Mouse (Mus musculus) kidney, adult 11 months (tissue): ENCODE results near the gene Gucy1b2.

Experiments used
- DNase-seq: peaks from one replicate; pipeline ENCODE4 v3.0.0; 2022

The Gucy1b2 gene

GRCm38 (mm10) chr14:62456239-62456747, at the start of gene Gucy1b2:
Gene Gucy1b2, minus strand, starts transcription at chr14:62456289.
- no peak for DNase-seq

DNA sequence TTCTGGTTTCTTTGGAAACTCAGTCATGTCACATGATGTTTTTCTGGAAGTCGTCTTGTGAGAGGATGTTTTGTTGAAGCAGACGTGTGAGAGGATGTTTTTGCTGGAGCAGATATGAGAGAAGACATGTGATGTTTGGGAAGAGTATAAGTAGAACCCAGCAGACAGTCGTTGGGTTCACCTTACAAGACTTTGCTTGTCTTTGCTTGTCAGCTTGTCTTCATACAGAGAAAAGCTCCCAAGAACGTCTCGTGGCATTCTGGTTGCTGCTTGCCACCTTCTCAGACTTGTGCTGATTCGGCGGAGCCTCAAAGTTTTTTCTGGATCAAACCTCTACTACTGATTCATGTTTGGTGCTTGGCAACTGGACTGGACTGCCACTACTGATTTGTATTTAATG, 41.3 kb upstream of the Gucy1b2 start:
- DNase-seq, result no peak

- no peak for DNase-seq
These were observed 40.4 kb upstream of the Gucy1b2 start for GRCm38 (mm10) chr14:62496501-62496900.

- no peak for DNase-seq
These were observed 37.4 kb upstream of the Gucy1b2 start for GRCm38 (mm10) chr14:62493456-62493855.

DNA sequence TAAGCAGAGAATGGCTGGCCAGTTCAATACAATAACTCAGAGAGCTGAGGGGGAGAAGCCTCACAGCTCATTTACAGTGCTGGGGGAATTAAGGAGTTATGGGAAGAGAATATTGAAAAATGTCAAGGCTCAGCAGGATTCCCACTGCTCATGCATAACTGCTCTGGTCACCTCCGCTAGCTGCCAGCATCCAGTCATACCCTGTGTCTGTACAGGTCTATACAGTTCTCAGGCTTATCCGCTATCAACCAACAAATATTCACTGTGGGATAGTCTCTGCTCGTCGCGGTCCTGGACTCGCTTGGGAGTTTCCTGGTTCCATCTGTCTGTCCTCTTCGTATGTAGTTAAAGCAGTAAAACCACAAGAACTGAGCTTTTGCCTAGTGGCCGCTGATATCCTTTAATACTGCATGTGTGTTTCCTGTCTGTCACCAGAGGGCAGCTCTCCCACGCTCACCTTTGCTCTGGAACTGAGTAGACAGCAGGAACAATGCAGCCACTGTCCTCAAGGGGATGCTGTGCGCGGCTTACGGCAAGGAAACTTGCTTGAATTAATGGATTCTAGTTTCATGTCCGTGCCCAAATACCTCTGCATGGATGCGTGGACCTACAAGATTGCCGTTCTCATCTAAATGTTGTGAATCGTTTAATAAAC, 36.2 kb upstream of the Gucy1b2 start:
- peak; percentile 68 for DNase-seq

DNA sequence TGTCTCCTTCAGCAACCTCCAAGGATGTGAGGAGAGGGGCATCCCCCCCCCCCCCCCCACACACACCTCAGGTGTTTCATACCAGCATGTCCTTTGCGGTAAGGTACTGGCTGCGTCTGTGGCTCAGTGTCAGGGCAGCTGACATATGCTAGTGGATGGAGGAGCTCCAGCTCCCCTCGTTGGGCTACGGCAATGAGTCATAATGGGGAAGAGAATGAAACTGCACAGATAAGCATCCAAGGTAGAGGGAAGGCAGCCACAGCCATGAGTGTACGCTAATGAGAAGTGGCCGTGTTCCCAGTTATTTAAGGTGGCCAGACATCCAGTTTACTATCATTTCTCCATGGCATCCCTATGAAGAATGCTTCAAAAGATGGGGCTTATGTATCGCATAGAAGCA, 32.2 kb upstream of the Gucy1b2 start:
- DNase-seq, result no peak

- DNase-seq, result no peak
These were observed 25.3 kb upstream of the Gucy1b2 start for GRCm38 (mm10) chr14:62481381-62481780.

DNA sequence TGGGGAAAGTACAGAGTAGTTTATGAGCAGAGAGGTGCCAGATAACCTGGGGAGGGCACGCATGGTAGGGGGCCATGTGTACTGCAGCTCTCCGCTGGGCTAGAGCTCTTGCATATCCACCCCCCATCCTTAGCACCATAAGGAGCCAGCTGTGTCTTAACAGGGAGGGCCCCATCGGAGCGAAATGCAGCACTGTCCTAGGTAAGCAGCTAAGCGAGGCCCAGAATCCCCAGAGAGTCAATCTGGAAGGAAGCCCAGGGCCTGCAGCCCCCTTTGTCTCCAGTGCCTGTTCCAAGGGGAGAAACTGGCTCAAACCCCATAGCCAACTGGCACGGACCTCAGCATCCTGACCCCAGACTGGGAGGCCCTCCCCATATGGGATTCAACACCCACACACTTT, 23.3 kb upstream of the Gucy1b2 start:
- no peak for DNase-seq

DNA sequence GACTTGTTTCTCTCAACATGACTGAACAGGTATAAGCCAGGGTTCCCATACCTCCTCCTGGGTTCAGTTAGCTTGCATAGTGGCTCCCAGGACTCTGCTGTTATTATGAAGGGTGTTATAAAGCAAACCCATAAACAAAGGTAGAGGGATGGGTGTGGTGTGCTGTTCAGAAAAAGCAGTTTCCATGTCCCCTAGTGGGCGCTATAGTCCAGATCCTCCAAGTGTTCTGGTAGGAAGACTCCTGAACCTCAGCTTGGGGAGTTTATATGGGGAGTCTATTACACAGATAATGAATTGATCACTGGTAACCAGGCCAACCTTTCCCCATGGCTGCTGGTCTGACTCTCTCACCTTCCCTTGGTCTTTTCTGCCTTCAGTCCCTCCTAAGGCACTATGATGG, 18.4 kb upstream of the Gucy1b2 start:
- DNase-seq, result no peak

GRCm38 (mm10) chr14:62472061-62472460, 16.0 kb upstream of the Gucy1b2 start:
- DNase-seq, result no peak

DNA sequence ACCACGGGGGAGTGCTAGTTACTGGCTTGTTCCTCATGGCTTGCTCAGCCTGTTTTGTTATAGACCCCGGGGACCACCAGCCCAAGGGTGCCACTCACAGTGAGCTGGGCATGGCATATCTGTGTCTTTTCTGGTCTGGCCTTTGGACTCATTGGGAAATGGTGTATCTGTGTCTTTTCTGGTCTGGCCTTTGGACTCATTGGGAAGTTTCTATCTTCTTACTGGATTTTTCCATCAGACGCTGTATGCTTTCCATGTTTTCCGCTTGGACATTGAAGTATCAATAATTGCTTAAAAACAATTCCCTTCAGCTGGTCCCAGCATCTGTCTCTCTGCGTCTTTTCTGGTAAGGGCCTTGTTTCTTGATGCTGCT, 12.7 kb upstream of the Gucy1b2 start:
- no peak for DNase-seq

- DNase-seq, result no peak
These were observed 12.1 kb upstream of the Gucy1b2 start for GRCm38 (mm10) chr14:62468119-62468752.

DNA sequence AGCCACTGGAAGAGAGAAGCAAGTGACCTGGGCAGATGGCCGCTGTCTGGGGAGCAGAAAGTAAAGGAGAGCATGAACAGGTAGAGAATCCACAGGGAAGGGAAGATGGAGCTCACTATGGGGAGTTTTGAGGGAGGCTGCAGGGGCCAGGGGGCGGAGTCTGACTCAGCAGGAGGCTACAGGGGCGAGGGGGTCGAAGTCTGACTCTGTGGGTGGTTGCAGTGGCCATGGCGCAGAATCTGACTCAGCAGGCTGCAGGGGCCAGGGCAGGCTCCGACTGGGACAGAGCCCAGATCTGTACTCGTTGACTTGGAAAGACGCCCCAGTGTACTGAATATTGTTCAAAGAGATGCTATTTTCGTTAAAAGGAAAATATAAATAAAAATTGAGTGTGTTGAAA, 8.9 kb upstream of the Gucy1b2 start:
- DNase-seq, result peak; percentile 88

DNA sequence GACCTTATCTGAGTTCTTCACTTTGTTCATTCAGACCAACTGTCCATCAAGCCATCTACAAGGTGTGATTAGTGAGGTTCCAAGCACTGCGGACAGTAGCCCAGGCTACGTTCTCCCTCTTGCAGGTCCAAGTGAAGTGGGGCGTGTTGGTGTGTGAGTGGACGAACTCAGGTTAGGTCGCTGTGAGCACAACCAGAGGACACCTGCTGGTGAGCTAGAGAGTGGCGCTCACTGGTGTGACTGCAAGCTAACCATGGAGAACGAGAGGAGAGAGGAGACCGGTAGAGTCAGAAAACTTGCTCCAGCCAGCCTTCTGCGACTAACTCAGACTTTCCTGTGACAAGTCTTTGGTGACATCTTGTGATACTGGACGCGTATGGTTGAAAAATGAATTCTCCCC, 3.5 kb upstream of the Gucy1b2 start:
- DNase-seq, result no peak

DNA sequence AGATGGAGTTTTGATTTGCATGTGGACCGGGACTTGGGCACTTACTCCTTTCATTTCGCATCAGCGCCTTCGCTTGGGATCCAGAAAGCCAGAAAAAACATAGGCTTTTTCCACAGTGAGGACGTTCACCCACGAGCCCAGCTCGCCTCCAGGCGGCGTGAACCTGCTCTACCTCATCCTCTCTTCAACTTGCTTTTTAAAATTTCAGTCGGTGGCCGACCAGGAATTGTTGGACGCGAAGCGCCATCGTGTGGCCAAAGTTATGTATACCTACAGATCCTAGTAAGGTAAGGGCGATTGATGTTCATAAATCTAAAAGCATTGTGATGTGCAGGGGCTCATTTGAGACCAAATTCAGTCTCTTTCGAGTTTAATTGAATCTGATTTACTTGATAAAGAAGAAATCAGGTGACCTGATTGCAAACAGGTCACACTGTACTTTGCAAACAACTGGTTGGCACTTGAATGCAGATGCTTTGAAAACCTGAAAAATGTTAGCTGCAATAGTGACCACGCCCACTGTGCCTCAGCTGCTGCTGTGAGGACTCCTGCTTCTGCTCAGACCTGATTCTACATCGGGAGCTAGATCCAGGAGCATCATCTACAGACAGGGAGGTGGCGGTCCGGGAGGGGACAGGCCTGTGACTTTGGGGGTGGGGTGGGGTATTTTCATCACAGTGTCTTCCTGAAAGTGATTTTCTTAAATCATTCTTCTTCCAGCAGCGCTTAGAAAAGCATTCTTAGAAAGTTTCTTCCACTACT, 1.5 kb upstream of the Gucy1b2 start:
- DNase-seq, result peak; percentile 71

GRCm38 (mm10) chr14:62455570-62455879, 564 bp downstream of the Gucy1b2 start:
- DNase-seq, result no peak

DNA sequence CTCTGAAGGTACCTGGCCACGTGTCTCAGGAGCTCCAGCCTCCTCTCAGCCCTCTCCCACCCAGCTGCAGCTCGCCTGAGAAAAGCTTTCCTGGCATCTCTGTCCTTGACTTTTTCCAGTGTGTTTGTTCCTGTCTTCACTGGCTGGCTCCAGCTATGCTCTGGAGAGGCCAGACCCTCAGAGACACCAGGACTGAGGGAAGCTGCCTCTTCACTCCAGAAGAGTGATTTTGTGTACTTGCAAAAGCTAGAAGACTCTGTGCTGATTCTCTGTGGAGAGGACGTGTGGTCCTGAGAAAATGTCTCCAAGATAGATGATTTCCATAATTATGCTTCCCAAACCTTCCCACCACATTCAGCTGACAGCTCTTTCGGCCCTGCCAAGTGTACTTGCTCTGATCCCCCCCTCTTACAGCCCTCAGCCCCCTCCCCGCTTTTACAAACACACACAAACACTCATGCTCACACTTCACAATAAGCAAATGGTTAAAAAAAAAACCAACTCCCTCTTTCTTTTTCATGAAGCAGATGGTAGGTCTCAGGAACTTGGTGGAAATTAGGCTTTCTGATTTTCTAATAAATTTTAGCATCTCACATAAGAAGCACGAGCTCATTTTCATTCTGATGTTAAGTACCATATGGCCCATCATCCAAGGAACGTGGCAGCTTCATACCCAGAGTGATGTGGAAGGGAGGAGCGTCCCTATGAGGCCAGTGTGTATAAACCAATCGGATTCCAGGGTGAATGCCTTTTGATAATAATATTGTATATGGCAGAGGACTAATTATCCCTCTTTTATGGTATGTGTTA, 1.1 kb downstream of the Gucy1b2 start:
- no peak for DNase-seq

GRCm38 (mm10) chr14:62454136-62454535, 2.0 kb downstream of the Gucy1b2 start:
- DNase-seq, result peak; percentile 74

- DNase-seq, result no peak
These were observed 2.8 kb downstream of the Gucy1b2 start for GRCm38 (mm10) chr14:62453276-62453675.

DNA sequence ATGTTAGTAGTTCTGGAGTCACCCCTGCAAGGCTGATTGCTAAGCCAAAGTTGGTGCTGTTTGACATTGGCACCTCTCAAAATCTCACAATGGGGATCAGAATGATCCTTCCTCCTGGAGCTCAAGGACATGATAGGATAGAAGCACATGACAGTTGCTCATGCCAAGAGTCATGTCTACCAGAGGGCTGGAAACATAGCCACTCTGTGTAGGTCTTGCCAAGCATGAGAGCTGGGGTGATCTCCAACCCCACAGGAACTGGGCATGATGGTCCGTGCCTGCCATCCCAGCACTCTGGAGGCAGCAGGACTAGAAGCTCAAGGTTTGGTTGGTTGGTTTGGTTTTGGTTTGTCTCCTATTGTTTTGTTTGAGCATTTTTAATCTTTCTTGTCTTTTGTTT, 5.4 kb downstream of the Gucy1b2 start:
- no peak for DNase-seq

DNA sequence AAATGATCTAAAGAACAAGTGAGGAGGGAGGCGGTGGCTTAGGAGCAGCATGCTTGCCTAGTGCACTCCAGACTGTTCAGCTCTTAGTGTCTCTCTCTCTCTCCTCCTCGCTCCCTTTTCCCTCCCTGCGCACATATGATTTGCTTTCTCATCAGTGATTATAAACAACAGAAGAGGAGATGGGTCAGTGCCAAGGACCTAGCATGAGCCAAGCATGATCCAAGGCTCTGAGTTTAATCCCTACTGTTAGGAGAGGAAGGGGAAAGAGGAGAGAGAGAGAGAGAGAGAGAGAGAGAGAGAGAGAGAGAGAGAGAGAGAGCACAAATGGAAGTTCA, 8.9 kb downstream of the Gucy1b2 start:
- DNase-seq, result no peak

GRCm38 (mm10) chr14:62446385-62447213, 9.5 kb downstream of the Gucy1b2 start:
- DNase-seq, result no peak
